Mouse (Mus musculus) right cerebral cortex, adult 18-20 months (tissue): ENCODE data around the gene Scn5a.

ENCODE experiments used
- DNase-seq: peaks from one replicate; pipeline ENCODE4 v3.0.0; 2022; ENCODE audit warnings: mixed read lengths

Gene Scn5a

GRCm38 (mm10) chr9:119563617-119564016 lies 15.2 kb downstream of the Scn5a start:
- DNase-seq = no peak

GRCm38 (mm10) chr9:119562256-119562655 lies 16.6 kb downstream of the Scn5a start:
- no peak for DNase-seq

- DNase-seq = no peak
Observed at GRCm38 (mm10) chr9:119561746-119562145, 17.1 kb downstream of the Scn5a start.

- DNase-seq = peak; percentile 57
Observed at GRCm38 (mm10) chr9:119559537-119560276, 19.1 kb downstream of the Scn5a start.

GRCm38 (mm10) chr9:119558119-119558854 lies 20.5 kb downstream of the Scn5a start:
- peak; percentile 32 for DNase-seq

GRCm38 (mm10) chr9:119556043-119556442 lies 22.8 kb downstream of the Scn5a start:
- no peak for DNase-seq

GRCm38 (mm10) chr9:119547528-119547927 lies 31.3 kb downstream of the Scn5a start:
- DNase-seq = no peak

GRCm38 (mm10) chr9:119547128-119547527 lies 31.7 kb downstream of the Scn5a start:
- no peak for DNase-seq

- DNase-seq = no peak
Observed at GRCm38 (mm10) chr9:119540726-119541125, 38.1 kb downstream of the Scn5a start.

GRCm38 (mm10) chr9:119537823-119538222 lies 41.0 kb downstream of the Scn5a start:
- DNase-seq = no peak

GRCm38 (mm10) chr9:119531684-119532417 lies 47.0 kb downstream of the Scn5a start:
- no peak for DNase-seq

- no peak for DNase-seq
Observed at GRCm38 (mm10) chr9:119524511-119524910, 54.3 kb downstream of the Scn5a start.

- no peak for DNase-seq
Observed at GRCm38 (mm10) chr9:119523301-119523700, 55.5 kb downstream of the Scn5a start.

- peak; percentile 42 for DNase-seq
Observed at GRCm38 (mm10) chr9:119519116-119519515, 59.7 kb downstream of the Scn5a start.

- DNase-seq = no peak
Observed at GRCm38 (mm10) chr9:119518177-119518576, 60.6 kb downstream of the Scn5a start.

GRCm38 (mm10) chr9:119517467-119517866 lies 61.3 kb downstream of the Scn5a start:
- DNase-seq = no peak

GRCm38 (mm10) chr9:119516815-119517214 lies 62.0 kb downstream of the Scn5a start:
- no peak for DNase-seq

GRCm38 (mm10) chr9:119515454-119515853 lies 63.4 kb downstream of the Scn5a start:
- no peak for DNase-seq

- no peak for DNase-seq
Observed at GRCm38 (mm10) chr9:119514986-119515385, 63.8 kb downstream of the Scn5a start.

- no peak for DNase-seq
Observed at GRCm38 (mm10) chr9:119513816-119514215, 65.0 kb downstream of the Scn5a start.

GRCm38 (mm10) chr9:119512993-119513392 lies 65.8 kb downstream of the Scn5a start:
- DNase-seq = no peak

GRCm38 (mm10) chr9:119510902-119511301 lies 67.9 kb downstream of the Scn5a start:
- peak; percentile 59 for DNase-seq

GRCm38 (mm10) chr9:119504981-119505658 lies 73.7 kb downstream of the Scn5a start:
- DNase-seq = no peak
